Mouse (Mus musculus) left cerebral cortex, adult 18-20 months (tissue): Measurements from ENCODE around the gene Gstm6. TPM values are rescaled to one million over a fixed set of nuclear protein-coding genes. Genes with fewer than 3 reads are reported as not detected.
"Not testable (repeated sequence)": the region's sequence is repeated elsewhere in the genome, so short reads cannot be mapped to it uniquely, and the experiment has no call there.

Experiments used
- DNase-seq, 2 experiments: peaks; one replicate each; pipeline ENCODE4 v3.0.0; 2021 to 2022; ENCODE audit warnings: low spot score in 2 of 2, mixed read lengths in 1 of 2
- total RNA-seq, 2 experiments: library from RNA; stranded (reverse); gene quantifications; 2 replicates each; pipeline ENCODE4 v1.2.3; 2021

Gstm6 gene
- total RNA-seq, 2 experiments from 2014 or later: 5.8 to 6.7 TPM

DNA sequence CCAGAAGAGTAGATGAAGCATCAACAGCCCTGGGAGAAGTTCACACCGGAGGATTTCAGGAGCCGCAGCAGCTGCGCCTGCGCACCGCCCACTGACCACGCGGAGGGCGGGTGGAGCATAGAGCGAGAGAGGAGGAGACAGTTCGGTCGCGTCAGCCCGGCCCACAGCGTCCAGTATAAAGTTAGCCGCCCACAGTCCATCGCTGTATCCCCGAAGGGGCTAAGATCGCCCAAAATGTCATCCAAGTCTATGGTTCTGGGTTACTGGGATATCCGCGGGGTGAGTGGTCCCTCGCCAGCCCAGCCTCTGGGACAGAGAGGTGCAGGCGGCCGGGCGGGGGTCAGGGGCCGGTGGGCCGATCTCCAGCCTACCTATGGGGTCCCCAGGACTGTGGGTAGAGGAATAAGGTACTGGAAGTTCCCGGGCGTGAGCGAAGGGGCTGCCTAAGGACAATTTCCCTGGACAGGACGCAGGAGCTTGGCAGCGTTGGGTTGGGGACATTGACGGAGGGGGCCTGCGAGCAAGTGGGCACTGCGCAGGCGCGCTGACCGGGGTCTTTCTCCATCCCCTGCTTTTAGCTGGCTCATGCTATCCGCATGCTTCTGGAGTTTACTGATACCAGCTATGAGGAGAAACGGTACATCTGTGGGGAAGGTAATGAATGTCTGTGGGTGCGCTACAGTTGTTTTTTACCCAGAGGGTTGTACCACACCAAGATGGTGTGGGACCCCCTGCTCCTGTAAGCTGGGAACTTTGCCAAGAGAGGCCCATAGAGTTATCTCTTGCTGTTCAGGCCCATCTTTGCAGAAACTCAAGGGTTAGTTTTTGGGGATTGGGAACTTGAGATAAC is 47.6 kb downstream of the Gstm6 start, which contains the start of gene Gstm5:
Gene Gstm5 (plus strand): TSS at position 102 of the 850 bp plus-strand sequence.
- DNase-seq: peak; percentile 87 to 93

DNA sequence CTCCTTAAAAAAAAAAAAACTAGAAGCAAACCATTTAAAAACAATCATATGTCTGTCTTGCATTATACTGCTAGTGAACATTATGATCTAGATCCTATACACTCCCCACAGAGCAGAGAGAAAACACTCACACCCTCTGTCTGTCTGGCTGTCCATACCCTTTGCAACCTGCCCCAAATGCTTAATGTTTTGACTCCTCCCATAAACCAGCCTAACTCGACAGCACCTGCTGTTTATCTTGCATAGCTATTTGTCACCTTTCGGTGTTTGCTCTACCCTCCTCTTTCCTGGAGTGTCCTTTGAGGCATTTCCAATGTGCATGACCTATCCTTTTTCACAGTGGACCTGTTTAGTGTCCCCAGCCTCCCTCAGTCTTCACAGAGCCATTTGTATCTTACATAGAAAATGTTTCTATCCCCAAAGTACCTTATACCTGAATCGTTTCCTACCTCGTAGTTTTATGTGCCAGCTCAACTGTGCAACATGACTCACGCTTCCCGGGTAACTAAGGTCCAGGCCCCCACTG is 48.3 kb downstream of the Gstm6 start:
- no peak for DNase-seq

DNA sequence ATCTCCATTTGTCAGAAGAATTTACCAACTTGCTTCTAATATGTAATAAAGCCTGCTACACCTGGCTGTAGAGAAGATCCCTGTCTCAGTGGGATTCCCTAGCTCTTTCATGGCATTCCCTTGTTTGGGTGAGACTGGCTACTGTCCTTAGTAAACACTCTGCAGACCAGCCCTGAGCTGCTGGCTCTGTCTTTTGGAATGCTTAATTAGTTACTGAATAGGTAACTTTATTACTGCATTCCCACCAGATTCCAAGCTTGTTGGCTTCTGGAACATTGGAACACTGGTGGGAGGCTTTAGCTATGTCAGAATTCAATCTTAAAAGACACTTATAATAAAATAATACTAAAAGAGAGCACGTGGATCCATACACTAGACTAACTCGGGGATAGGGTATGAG is 54.3 kb downstream of the Gstm6 start:
- DNase-seq: not testable (repeated sequence)

Other genes starting within 250 kb of the Gstm6 start
- 100 to 1,000 TPM; 305 to 328 TPM for gene Ahcyl1, start 247.2 kb downstream of the Gstm6 start, total RNA-seq
- 10 to 100 TPM; 15.9 to 17.2 TPM for gene Csf1, start 183.3 kb downstream of the Gstm6 start, total RNA-seq
- gene Eps8l3, start 66.5 kb downstream of the Gstm6 start, total RNA-seq: not detected
- 100 to 1,000 TPM; 229 to 250 TPM for gene Gstm5, start 47.9 kb downstream of the Gstm6 start, total RNA-seq
- 10 to 100 TPM; 91.2 to 99.8 TPM for gene Gstm7, start 11.9 kb downstream of the Gstm6 start, total RNA-seq
- gene Gstm3, start 25.5 kb upstream of the Gstm6 start, total RNA-seq: not detected
- 1 to 10 TPM; 5.0 to 5.7 TPM for gene Gstm2, start 42.7 kb upstream of the Gstm6 start, total RNA-seq
- 100 to 1,000 TPM; 279 to 320 TPM for gene Gstm1, start 74.2 kb upstream of the Gstm6 start, total RNA-seq
- 10 to 100 TPM; 11.5 to 11.6 TPM for gene Gstm4, start 101.1 kb upstream of the Gstm6 start, total RNA-seq
- gene Ampd2, start 142.9 kb upstream of the Gstm6 start, total RNA-seq: 10 to 100 TPM; 52.3 to 58.5 TPM
- gene Gnat2, start 149.0 kb upstream of the Gstm6 start, total RNA-seq: under 1 TPM in 1 of 2 experiments, not detected in 1; 0.21 TPM
- 10 to 100 TPM; 29.0 to 30.4 TPM for gene Gnai3, start 202.4 kb upstream of the Gstm6 start, total RNA-seq
- 10 to 100 TPM; 18.4 to 22.3 TPM for gene Gpr61, start 211.1 kb upstream of the Gstm6 start, total RNA-seq
- 10 to 100 TPM; 78.2 to 79.7 TPM for gene Amigo1, start 242.6 kb upstream of the Gstm6 start, total RNA-seq